Mouse (Mus musculus) hindbrain, postnatal 0 days (tissue): Measurements from ENCODE around the gene Anapc7. TPM values are rescaled to one million over a fixed set of nuclear protein-coding genes. Genes with fewer than 3 reads are reported as not detected.
A peak's percentile ranks its signal among the peaks of the same experiment; 100 is the strongest.

Experiments
- ATAC-seq: fragments of 200-750 bp; cut with Nextera tagmentation; 2 replicates; pipeline ENCODE4 v1.8.0; 2017; ENCODE audit warnings: mild to moderate bottlenecking, moderate TSS enrichment, moderate library complexity
- DNase-seq: peaks from one replicate; pipeline ENCODE4 v3.0.0-alpha.2; 2015; ENCODE audit warnings: low spot score
- H3K27ac ChIP-seq: fragments of 300-500 bp; sonication (generic); 2 replicates; pipeline ENCODE4 v1.5.1; 2014; ENCODE audit warnings: mild to moderate bottlenecking
- H3K27me3 ChIP-seq: fragments of 300-500 bp; sonication (generic); 2 replicates; pipeline ENCODE4 v1.6.1; 2014; ENCODE audit warnings: low read length, mixed read lengths; ENCODE audit not compliant: insufficient read depth
- H3K36me3 ChIP-seq: fragments of 300-500 bp; sonication (generic); 2 replicates; pipeline ENCODE4 v1.6.1; 2014; ENCODE audit warnings: low read length, mixed read lengths; ENCODE audit not compliant: insufficient read depth
- H3K4me1 ChIP-seq: fragments of 300-500 bp; sonication (generic); 2 replicates; pipeline ENCODE4 v1.6.1; 2014; ENCODE audit warnings: antibody characterized with exemption, low read length, mixed read lengths; ENCODE audit not compliant: insufficient read depth
- H3K4me2 ChIP-seq: fragments of 300-500 bp; sonication (generic); 2 replicates; pipeline ENCODE4 v1.6.1; 2014; ENCODE audit warnings: low read depth, mild to moderate bottlenecking, low read length, moderate library complexity, mixed read lengths
- H3K4me3 ChIP-seq: fragments of 300-500 bp; sonication (generic); 2 replicates; pipeline ENCODE4 v1.5.1; 2014; ENCODE audit warnings: low read length
- H3K9ac ChIP-seq: fragments of 300-500 bp; sonication (generic); replicated peaks from 2 replicates; pipeline ENCODE4 v1.6.1; 2014; ENCODE audit warnings: mild to moderate bottlenecking, low read length, moderate library complexity, mixed read lengths
- H3K9me3 ChIP-seq: fragments of 300-500 bp; sonication (generic); 2 replicates; pipeline ENCODE4 v1.6.1; 2016; ENCODE audit warnings: low read length, mixed read lengths
- CTCF ChIP-seq: IDR thresholded peaks from 2 replicates; pipeline ENCODE4 v1.5.1; 2016; ENCODE audit warnings: antibody characterized with exemption, control low read depth, low read depth
- whole genome bisulfite sequencing: fragments of 180-500 bp; shearing (Covaris S2); extraction: QIAGEN DNeasy Blood & Tissue Kit; methylation state at CpG from one replicate; pipeline ENCODE4 v1.1.7; 2014; 5-methylcytosine and 5-hydroxymethylcytosine counted together
- polyA plus RNA-seq: library from polyadenylated mRNA; unstranded; fragments of >200 nt; fragmentation: Nextera tagmentation; extraction: Ambion mirVana; gene quantifications from 2 replicates; pipeline ENCODE4 v1.2.1, GENCODE M21; 2015
- total RNA-seq: library from RNA; depleted of rRNA; stranded (reverse); fragments of >200 nt; gene quantifications from 2 replicates; pipeline ENCODE4 v1.2.3, GENCODE M21; 2014

Anapc7 gene
- total and polyA plus RNA-seq, 2 experiments from 2014 or later = 32.0 to 44.6 TPM

GRCm38 (mm10) chr5:122390006-122390405 lies 31.5 kb upstream of the Anapc7 start:
- Histone ChIP-seq H3K27me3 (no peaks in the 10 kb centered on the region), H3K4me2 (no peak overlapping the region), H3K4me1 (no peaks in the 10 kb centered on the region), H3K4me3 (no peak overlapping the region), H3K36me3 (no peaks in the 10 kb centered on the region), H3K9me3 (no peaks in the 10 kb centered on the region), H3K9ac (no peak overlapping the region), H3K27ac (no peak overlapping the region)
- DNase-seq (no peak), ATAC-seq (no peak)
- WGBS = 89% methylated on average over 5 of the region's 5 CpGs
- TF ChIP-seq CTCF = no peak

GRCm38 (mm10) chr5:122390671-122391070 lies 30.8 kb upstream of the Anapc7 start:
- Histone ChIP-seq H3K27me3 (no peaks in the 10 kb centered on the region), H3K4me3 (no peak overlapping the region), H3K36me3 (no peaks in the 10 kb centered on the region), H3K27ac (no peak overlapping the region), H3K9me3 (no peaks in the 10 kb centered on the region), H3K4me1 (no peaks in the 10 kb centered on the region), H3K9ac (no peak overlapping the region), H3K4me2 (no peak overlapping the region)
- no peak for ATAC-seq
- no peak for TF ChIP-seq CTCF
- DNase-seq = no peak

- H3K27ac ChIP-seq = no peak overlapping the region
- H3K4me1 ChIP-seq = no peaks in the 10 kb centered on the region
- no peaks in the 10 kb centered on the region for H3K9me3 ChIP-seq
- WGBS = 52% methylated on average over 16 of the region's 16 CpGs
- H3K9ac ChIP-seq = peak overlapping the region; percentile 81
- H3K27me3 ChIP-seq = no peaks in the 10 kb centered on the region
- peak overlapping the region; percentile 91 for H3K4me3 ChIP-seq
- peak; percentile 38; the same call in 1 of the 2 replicates for ATAC-seq
- peak overlapping the region; percentile 78 for H3K4me2 ChIP-seq
- H3K36me3 ChIP-seq = no peaks in the 10 kb centered on the region
- no peak for TF ChIP-seq CTCF
- no peak for DNase-seq
These were observed 30.2 kb upstream of the Anapc7 start for GRCm38 (mm10) chr5:122391178-122391785.

GRCm38 (mm10) chr5:122391786-122392180 lies 29.7 kb upstream of the Anapc7 start, which contains the start of gene Arpc3:
Gene Arpc3 (plus strand): TSS chr5:122391878.
- no peaks in the 10 kb centered on the region for H3K27me3 ChIP-seq
- peak within 1 kb of the TSS; percentile 91 for H3K4me3 ChIP-seq
- ATAC-seq (peak; percentile 88), DNase-seq (peak; percentile 96)
- H3K9ac ChIP-seq = peak within 1 kb of the TSS; percentile 81
- H3K36me3 ChIP-seq = peaks cover under 1% of the 10 kb centered on the region; the same call in 1 of the 2 replicates
- under 1% methylated on average over 39 of the region's 39 CpGs for WGBS
- peak; percentile 91 for TF ChIP-seq CTCF
- peak within 1 kb of the TSS; percentile 78 for H3K4me2 ChIP-seq
- H3K9me3 ChIP-seq = no peaks in the 10 kb centered on the region
- H3K27ac ChIP-seq = peak within 1 kb of the TSS; percentile 70; the same call in 1 of the 2 replicates
- no peaks in the 10 kb centered on the region for H3K4me1 ChIP-seq

GRCm38 (mm10) chr5:122392227-122393004 lies 29.1 kb upstream of the Anapc7 start:
- no peak for DNase-seq

GRCm38 (mm10) chr5:122393887-122394286 lies 27.6 kb upstream of the Anapc7 start:
- no peak overlapping the region for H3K4me2 ChIP-seq
- WGBS = 40% methylated on average over 2 of the region's 2 CpGs
- H3K9me3 ChIP-seq = no peaks in the 10 kb centered on the region
- DNase-seq = peak; percentile 83
- peaks cover 17% of the 10 kb centered on the region for H3K36me3 ChIP-seq
- H3K9ac ChIP-seq = no peak overlapping the region
- H3K4me3 ChIP-seq = no peak overlapping the region
- H3K27me3 ChIP-seq = no peaks in the 10 kb centered on the region
- peak; percentile 87 for TF ChIP-seq CTCF
- peak; percentile 46; the same call in 1 of the 2 replicates for ATAC-seq
- H3K4me1 ChIP-seq = no peaks in the 10 kb centered on the region
- no peak overlapping the region for H3K27ac ChIP-seq

More at GRCm38 (mm10) chr5:122392227-122393004, 29.1 kb upstream of the Anapc7 start:
- peaks cover 7% of the 10 kb centered on the region for H3K36me3 ChIP-seq
- H3K4me1 ChIP-seq = no peaks in the 10 kb centered on the region
- H3K9me3 ChIP-seq = no peaks in the 10 kb centered on the region
- H3K4me3 ChIP-seq = peak overlapping the region; percentile 91
- peak overlapping the region; percentile 78 for H3K4me2 ChIP-seq
- peak; percentile 52 for ATAC-seq
- H3K9ac ChIP-seq = peak overlapping the region; percentile 81
- WGBS = 13% methylated on average over 19 of the region's 19 CpGs
- TF ChIP-seq CTCF = no peak
- H3K27ac ChIP-seq = peak overlapping the region; percentile 70; the same call in 1 of the 2 replicates
- H3K27me3 ChIP-seq = no peaks in the 10 kb centered on the region

GRCm38 (mm10) chr5:122396791-122397190 lies 24.7 kb upstream of the Anapc7 start:
- Histone ChIP-seq H3K27ac (no peak overlapping the region), H3K4me1 (no peaks in the 10 kb centered on the region), H3K9ac (no peak overlapping the region), H3K36me3 (peaks cover 17% of the 10 kb centered on the region), H3K4me2 (no peak overlapping the region), H3K9me3 (no peaks in the 10 kb centered on the region), H3K27me3 (no peaks in the 10 kb centered on the region), H3K4me3 (no peak overlapping the region)
- DNase-seq = no peak
- 88% methylated on average over 10 of the region's 10 CpGs for WGBS
- no peak for ATAC-seq
- TF ChIP-seq CTCF = no peak
